20 mouse cellular contexts compared by ENCODE assay signal in genomic region chr13:108007861-108008260, GRCm38 (mm10).
"Had no signal": no experiment of that assay in that cellular context is flagged by ENCODE, and none has a peak within 500 bp of the region (broad histone marks: within the 10 kb centered on the region; RNA-seq: fewer than 3 reads in every experiment).

No protein-coding gene starts in this region.

- H3K9me3 ChIP-seq: limb, embryonic 10.5 days; liver, embryonic 12.5 days; liver, embryonic 15.5 days; lung, embryonic 15.5 days had no signal

- H3K4me1 ChIP-seq: liver, embryonic 12.5 days; liver, embryonic 15.5 days; lung, embryonic 15.5 days; midbrain, embryonic 10.5 days; midbrain, embryonic 13.5 days had no signal

- H3K9ac ChIP-seq: limb, embryonic 13.5 days; liver, embryonic 12.5 days; liver, embryonic 15.5 days; lung, embryonic 15.5 days; midbrain, embryonic 13.5 days had no signal

- DNase-seq: kidney, adult 9 months; kidney, postnatal 25 days; layer of hippocampus, adult 9-11 months; liver; lung, adult 18-20 months; lung, postnatal 10 days; lung, postnatal 36 days; thymus, postnatal 25 days had no signal

- H3K36me3 ChIP-seq: limb, embryonic 10.5 days; limb, embryonic 13.5 days; liver, embryonic 12.5 days; liver, embryonic 15.5 days; lung, embryonic 15.5 days; midbrain, embryonic 10.5 days; midbrain, embryonic 13.5 days had no signal

- H3K4me3 ChIP-seq: layer of hippocampus, adult 2 months; limb, embryonic 10.5 days; limb, embryonic 13.5 days; liver, embryonic 12.5 days; liver, embryonic 15.5 days; lung, embryonic 15.5 days; megakaryocyte, embryonic 14.5 days; midbrain, embryonic 10.5 days; midbrain, embryonic 13.5 days; myocyte had no signal

- H3K27me3 ChIP-seq: limb, embryonic 13.5 days; liver, embryonic 12.5 days; liver, embryonic 15.5 days; lung, embryonic 15.5 days; megakaryocyte, embryonic 14.5 days; midbrain, embryonic 13.5 days had no signal

- H3K4me2 ChIP-seq: limb, embryonic 13.5 days; liver, embryonic 12.5 days; liver, embryonic 15.5 days; lung, embryonic 15.5 days; midbrain, embryonic 13.5 days had no signal

- ATAC-seq: liver, embryonic 12.5 days; midbrain, embryonic 13.5 days; midbrain, embryonic 16.5 days had no signal

- H3K27ac ChIP-seq: layer of hippocampus, adult 2 months; limb, embryonic 10.5 days; limb, embryonic 13.5 days; liver, embryonic 12.5 days; liver, embryonic 15.5 days; lung, embryonic 15.5 days; midbrain, embryonic 10.5 days; midbrain, embryonic 13.5 days; stomach, postnatal 0 days had no signal
